Mouse (Mus musculus): Measurements from ENCODE around the gene Vegfa.

Gene Vegfa

DNA sequence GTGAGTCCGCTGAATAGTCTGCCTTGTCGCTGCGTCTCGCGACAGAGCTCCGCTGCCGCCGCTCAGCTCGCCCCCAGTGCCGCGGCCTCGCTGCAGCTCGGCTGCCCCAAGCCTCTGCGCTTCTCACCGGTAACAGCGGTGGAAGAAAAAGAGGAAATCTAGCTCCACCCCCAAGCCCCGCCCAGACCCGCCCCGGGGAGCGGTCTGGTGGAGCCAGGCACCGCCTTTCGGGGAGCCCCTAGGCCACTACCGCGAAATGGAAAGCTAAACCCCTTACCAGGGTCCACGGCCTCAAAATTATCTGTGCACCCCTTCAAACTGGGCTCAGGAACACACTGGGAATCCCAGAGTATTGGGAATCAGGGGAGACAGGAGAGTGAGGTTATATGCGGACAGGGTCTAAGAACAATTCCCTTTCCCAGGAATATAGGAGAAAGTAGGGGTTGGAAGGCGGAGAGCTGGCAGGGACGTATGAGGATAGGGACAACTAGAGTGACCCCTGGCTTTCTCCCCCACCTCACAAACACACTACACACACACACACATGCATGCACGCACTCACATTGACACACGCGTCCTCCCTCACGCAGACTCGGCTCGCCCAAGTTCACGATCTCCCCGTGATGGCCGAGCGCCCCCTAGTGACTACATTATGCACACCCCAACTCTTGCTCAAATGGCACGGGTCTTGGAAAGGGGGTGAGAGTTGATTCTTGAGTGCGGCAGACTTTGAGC is at the start of gene Vegfa:
TSS of gene Vegfa (minus strand) at position 113 of the 735 bp plus-strand sequence.
- in situ Hi-C loops (cut with MboI, MseI) = loop anchor here (5.0 kb wide), 3 partner anchors 185 to 305 kb away; no protein-coding TSS in a partner anchor

DNA sequence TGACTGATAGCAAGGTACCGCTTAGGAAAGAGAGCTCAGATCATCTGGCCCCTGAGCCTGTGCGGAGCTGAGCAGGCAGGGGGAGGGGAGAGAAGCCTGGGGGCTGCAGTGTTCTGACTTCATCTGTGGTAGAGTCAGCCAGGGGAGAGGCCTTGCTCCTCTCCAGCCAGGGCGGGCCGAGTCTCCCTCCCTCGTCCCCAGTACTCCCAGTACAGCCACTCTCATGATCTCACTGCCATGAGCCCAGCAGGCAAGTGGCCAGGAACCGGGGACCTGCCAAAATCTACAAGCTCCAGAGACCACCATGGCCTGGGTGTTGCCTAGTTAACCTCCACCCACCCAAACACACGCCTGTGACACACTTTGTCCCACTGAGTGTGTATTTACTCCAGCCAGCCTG is 49.5 kb upstream of the Vegfa start:
- in situ Hi-C loops (cut with MboI, MseI) = no loop called here

DNA sequence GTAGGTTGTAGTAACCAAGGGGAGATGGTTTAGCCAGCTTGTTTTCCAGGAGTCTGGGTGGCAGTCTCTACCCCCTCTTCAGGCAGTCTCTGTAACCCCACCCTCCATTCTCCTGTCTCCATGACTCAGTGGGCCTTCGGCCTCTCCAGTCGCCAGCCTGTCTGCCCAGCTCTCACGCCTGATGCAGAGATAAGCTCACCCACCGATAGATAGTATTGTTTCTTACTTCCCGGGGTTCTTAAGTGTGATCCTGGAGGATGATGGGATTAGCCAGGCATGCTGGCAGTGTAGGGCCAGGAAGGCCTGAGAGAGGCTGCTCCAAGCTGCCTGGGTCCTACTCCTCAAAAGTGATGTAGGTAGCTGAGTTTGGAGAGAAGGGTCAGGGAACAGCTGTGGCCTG is 48.9 kb upstream of the Vegfa start:
- in situ Hi-C loops (cut with MboI, MseI) = no loop called here

DNA sequence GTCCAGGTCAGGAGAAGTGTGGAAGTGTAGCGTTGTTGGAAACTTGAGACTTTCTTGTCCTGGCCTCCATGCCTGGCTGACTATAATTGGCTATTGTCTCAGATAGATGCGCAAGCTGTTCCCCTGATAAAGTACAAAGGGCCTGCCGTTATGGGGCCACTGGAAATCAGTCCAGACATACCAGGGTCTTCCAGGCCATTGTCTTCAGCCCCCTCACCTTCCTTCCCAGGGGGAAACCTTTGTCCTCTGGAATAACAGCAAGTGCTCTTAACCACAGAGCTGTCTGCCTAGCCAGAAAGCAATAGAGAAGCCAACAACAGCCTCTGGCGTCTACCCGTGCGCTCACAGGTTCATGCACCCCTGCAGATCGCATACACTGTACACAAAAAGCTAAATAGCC is 48.2 kb upstream of the Vegfa start:
- in situ Hi-C loops (cut with MboI, MseI) = no loop called here

DNA sequence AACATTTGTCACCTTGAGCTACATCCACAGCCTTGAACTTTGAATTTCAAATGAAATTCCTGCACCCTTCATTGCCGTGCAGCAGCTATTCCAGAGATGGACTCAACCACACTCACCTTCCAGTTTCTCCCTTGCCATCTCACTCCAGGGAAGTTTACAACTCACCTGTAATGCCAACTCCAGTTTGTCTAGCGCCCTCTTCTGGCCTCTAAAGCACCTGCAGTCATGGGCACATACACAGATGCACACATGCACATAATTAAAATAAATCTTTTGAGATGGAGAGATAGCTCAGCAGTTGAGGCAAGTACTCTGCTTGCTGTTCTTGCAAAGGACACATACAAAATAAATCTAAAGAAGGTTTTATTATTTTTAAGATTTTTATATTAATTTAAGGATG is 46.9 kb upstream of the Vegfa start:
- in situ Hi-C loops (cut with MboI, MseI) = no loop called here

DNA sequence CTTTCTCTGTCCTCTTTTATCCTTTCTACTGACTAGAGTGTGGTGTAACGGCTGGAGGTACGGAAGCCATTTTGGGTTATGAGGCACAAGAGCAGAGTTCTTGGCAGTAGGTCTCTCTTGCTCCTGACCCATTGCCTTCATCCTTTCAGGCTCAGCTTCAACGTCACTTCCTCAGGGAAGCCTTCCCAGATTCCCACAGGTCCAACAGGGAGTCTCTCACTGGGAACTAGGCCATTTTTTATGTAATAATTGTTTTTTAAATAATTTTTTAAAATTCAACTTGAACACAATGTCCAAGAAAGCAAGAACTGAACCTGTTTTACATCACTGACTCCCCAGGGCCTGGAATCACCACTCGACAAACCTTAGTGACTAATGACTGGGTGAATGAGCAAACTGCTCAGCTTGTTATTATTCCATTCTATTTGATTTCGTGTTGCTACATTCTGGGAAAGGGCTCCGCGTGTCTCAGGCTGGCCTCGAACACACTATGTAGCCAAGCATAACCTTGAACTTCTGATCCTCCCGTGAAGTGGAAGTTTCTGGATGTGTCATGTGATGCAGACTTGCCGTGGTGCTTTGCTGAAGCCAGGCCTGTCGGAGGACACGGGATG is 45.9 kb upstream of the Vegfa start:
- in situ Hi-C loops (cut with MboI, MseI) = no loop called here

DNA sequence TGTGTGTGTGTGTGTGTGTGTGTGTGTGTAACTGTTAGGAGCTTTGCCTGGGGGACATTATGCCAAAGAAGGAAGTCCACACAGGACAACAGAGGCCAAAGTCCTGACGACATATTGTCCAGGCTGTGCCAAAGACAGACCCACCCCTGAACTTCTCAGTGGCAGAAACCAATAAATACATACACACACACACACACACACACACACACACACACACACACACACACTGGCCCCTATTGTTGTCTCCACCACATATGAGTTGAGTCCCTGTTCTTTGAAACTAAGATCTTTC is 44.0 kb upstream of the Vegfa start:
- in situ Hi-C loops (cut with MboI, MseI) = no loop called here

DNA sequence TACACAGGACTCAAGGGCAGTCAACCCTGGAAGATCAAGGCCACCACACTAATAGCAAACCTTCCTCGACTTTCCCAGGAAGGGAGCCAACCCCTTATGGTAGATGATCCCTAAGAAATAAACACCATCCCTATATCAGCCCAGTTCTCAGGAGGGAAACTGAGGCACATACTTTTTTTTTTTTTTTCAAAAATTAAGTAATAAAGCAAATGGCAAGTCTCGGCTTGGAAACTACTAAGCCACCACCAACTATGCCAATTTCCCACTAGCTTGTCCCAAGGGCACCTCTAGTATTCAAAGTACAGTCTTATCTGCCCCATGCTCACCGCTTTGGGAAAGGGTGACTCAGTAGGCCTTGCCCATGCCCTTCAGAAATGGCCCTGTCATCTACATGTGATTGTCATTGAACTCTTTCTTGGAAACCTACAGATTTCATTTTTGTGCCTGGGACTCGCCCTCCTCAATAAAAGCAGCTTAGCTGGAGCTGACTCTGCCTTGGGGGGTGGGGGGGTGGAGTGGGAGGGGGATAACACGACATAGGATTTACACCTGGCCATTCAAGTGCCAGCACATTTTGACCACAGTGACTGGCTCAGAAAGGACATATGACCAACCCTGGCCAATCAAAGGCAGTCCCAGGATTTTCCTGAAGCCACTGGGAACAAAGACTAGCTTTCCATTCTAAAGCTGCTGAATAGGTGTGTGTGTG is 43.5 kb upstream of the Vegfa start:
- in situ Hi-C loops (cut with MboI, MseI) = no loop called here

DNA sequence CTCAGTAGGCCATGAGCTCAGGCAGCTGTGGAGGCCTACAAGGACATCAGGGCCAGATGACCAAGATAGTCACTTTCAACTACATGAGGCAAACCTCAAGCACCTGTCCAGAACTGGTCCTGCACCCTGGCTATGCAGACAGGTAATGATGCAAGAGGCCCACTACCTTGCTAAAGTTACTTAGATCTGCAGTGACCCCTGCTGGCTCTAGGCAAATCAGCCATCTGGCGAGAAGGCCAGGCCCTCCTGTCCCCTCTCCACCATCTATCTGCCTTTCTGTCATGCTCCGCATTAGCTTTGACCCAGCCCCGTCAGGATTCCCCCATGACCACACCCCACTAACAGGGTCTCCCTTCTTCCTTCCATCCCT is 42.9 kb upstream of the Vegfa start:
- in situ Hi-C loops (cut with MboI, MseI) = no loop called here

DNA sequence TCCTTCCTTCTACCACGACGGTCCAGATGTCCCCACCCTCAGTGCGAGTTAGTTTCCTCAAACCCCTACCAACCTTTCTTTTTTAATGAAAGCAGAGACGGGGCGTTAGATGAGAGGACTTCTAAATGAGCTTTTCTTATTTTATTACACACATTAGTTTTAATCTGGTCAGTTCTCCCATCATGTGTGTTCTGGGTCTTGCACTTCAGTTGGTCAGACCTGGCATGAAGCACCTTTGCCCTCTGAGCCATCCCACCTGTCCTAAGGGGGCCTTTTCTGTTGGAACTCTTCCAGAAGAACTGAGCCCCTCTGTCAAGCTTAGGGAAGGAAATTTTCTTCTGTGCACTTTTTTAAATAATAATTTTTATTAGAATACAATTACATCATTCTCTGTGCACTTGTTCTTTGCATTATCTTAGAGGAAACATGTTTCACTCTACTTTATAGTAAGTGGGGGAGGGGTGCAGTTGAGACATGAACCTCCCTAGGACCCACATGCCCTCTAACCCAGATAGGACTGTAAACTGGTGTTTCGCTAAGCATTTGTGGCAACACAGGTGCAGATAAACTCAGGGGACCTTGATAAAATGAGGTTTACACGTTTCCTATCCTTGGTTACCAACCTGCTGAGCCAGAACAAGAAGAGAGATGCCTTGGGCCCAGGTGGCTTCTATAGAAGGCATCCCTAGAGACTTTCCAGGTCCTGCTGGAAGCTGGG is 42.4 kb upstream of the Vegfa start:
- in situ Hi-C loops (cut with MboI, MseI) = no loop called here

DNA sequence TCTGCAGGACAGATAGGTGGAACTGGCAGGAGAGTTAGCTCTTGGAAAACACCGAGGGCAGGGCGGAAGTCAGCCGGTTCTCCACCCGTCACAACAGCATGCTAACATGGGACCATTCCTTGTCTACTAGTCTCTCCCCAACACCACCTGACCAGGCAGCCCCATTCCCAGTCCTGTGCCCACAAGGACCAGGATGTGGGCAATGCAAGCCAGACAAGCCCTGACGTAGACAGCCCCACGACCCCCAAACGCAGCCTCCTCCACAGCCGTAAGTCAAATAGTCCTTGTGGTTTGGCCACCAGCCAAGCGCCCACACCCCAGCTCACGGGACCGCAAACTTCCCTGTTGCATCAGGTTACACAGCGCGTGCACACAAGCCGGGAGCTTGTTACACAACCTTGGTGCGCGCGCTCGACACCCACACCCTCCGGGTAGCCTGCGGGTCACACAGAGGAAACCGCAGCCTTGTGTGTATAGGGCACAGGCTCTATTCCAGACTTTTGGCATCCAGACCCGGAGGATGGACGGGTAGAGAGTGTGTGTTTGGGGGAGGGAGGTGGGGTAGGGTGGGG is 41.6 kb upstream of the Vegfa start:
- in situ Hi-C loops (cut with MboI, MseI) = no loop called here

DNA sequence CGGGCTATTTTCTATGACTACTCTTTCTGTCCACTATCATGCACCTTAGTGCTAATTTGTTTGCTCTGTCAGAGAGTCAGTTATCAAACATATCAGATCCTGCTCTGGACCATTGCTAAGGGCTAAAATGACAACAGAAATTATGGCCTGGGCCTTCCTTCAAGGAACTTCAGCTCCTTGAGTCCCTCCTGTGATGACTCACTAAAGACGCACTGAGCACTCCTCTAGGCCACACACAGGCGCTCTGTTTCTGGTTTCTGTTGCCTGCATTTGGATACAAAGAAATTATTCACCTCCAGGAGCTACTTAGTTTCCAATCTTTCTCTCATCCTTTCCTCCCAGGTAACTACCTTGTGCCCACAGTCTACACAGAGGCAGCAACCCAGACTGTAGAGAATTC is 39.4 kb upstream of the Vegfa start:
- in situ Hi-C loops (cut with MboI, MseI) = no loop called here

DNA sequence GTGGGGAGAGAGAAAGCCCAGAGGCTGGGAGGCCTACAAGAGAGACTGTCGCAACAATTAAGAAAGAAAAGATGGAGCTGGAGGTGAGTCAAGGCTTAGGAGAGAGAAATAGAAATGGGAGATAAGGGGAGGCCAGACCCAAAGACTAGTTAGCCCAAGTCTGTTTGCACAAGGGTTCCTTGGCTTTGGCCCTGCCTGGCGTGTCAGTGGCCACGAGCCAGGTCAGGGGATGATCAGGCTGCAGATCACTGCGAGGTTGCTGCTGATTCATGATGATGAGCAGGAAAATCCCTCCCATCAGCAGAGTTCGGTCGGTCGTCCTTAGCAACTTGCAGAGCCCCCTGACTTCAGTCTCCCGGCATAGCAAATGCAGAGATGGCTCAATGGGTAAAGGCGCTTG is 37.9 kb upstream of the Vegfa start:
- in situ Hi-C loops (cut with MboI, MseI) = no loop called here

DNA sequence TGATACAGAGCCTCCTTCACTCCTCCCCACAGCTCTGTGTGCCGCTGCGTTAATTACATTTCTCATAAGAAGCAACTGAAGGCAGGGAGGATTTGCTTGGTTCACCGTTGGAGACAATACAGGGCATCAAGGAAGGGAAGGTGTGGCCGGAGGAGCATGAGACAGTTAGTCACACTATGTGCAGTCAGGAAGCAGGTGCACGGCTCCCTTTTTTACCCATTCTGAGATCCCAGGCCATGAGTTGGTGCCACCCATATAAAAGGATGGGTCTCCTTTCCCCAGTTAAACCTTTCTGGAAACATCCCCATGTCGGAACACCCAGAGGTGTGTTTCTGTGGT is 31.8 kb upstream of the Vegfa start:
- in situ Hi-C loops (cut with MboI, MseI) = no loop called here

DNA sequence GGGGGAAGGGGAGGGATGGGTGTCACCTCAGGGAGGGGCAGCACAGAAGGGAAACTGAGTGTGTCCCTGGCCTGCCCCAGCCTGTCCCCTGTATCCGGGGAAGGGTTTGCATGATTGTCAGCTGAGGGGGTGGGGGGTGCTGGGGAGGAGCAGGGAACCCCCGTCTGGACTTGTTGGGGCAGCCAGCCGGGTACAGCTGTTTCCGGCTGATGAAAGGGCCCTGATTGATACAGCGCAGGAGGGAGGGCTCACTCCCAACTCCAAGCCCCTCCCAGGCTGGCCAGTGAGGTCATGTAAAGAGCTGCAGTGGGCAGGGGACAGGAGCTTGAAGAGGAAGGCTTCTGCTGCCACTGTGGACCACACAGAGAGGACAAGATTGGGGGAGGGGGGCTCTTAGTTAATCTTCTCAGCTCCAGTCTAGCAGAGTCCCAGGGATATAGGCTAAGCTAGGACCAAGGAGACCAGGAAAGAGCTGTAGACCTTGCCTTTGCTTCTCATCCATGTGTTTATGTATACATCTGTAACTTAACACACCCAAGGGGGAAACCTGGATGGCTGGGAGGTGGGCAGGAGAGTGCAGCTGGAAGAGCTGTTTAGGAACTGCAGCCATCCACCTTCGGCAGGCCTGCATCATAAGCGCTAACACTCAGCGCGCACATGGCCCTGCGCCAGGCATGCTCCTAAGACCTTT is 31.3 kb upstream of the Vegfa start:
- in situ Hi-C loops (cut with MboI, MseI) = no loop called here

DNA sequence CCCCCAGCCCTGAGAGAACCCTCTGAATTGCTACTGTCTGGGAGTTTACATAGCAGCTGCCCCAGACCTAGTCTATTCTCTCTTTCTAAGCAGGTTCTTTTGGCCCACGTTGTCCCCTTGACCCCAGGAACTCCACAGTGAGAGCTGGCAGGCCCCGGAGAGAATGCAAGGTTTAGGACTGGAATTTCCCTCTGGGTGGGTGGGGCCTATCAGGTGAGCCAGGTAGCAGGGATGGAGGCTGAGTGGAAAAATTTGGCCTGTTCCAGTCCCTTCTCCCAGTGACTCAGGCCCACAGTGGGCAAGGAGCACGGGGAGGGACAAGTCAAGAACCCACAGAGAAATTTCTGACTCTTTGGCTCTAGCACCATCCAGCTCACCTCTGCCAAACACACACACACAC is 28.1 kb upstream of the Vegfa start:
- in situ Hi-C loops (cut with MboI, MseI) = no loop called here

DNA sequence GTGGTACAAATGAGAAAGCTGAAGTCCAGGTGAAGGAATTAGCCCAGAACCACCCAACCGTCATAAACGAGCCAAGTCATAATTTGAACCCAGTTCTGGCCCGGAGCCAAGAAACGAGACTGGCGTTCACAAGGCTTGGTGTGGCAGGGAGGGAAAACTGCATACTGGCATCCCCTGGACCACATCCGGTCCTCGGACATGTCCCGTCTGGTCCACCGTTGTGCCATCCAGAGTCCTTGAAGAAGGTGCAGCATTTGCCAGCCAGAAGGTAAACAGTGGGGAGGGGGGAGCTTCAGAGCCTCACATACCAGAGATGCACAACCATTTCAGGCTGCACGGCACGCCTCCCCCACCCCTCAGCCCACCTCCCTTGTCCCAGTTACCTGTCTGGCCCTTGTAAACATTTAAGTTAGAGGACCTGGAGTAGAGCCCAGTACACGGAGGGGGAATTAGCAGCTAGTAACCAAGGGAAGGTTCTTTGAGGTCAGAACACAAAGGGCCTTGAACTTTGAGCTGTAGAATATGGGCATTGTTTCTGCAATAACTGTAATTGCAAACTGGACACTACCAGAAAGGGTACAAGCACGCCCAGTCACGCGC is 27.2 kb upstream of the Vegfa start:
- in situ Hi-C loops (cut with MboI, MseI) = no loop called here

DNA sequence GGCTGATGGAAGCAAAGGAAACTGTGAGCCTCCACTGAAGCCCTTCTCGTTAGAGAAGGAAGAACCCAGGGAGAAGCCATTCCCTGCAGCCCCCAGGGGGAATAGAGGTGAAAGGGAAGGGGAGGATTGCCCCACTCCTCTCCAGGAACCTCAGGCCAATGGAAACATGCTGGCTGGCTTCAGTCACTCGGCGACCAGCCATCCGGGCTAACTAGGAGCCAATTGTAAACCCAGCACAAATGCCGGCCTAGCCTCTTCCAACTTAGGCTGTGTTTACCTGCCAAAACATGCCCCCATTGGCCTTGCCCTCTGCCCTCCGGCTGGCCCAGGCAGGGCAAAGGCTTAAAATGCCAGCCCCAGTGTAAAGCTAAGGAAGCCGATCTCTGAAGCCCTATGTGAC is 24.1 kb upstream of the Vegfa start:
- in situ Hi-C loops (cut with MboI, MseI) = no loop called here

DNA sequence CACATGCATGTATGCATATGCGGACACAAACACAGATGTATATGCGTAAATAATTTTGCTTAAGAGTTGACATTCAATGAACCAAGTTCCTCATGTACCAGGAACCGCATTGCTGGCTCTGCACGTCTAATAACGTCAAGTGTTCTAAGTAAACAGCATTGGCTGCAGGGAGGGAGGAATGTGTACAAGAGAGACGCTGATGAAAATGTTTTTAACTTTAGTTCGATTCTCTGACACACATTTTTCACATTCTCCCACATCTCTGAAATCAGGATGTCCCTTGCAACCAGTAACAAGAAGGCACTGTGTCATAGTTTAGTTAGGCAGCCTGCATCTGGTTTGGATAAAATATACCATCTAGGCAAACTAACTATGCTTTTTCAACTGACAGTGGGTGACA is 23.6 kb upstream of the Vegfa start:
- in situ Hi-C loops (cut with MboI, MseI) = no loop called here

DNA sequence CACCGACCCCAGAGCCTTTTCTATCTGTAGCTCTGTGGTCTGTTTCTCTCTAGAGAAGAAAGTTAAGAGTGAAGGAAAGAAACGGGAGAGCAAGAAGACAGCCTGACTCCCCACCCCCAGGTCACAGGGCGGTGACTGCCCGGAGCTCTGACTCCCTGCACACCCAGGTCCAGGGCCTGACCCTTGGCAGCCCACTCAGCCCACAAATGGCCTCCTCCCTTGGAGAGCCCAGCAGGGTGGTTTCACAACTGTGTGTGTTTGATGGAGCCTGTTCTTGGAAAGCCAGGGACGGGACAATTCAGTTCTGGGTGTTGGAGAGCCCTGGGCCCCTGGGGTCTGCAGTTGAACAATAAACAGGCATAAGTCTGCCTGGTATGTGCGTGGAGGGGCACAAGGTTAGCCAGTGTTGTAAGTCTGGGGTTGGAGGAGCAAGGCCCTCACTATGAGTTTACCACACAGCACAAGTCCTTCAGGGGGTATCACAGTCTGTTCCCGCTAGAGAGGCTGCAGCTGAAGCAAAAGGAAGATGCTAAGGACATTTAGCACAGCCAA is 21.2 kb upstream of the Vegfa start:
- in situ Hi-C loops (cut with MboI, MseI) = no loop called here

DNA sequence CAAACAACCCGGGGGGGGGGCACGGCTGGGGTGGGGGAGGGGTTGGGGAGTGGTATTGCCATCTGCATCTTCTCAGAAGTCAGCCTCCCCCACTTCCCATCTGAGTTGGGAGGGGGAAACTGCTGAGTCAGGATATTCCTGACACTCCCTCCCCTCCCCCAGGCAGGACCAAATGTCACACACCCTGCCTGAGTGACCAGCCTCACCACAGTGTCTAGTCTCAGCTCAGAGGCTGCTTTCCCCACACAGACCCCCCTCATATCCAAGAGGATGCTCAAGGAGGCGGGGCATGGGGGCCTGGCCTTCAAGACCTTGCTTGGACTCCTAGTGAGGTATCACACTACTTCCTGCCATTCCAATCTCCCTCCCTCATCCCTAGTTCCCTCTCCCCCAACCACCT is 20.0 kb upstream of the Vegfa start:
- in situ Hi-C loops (cut with MboI, MseI) = no loop called here
